Mouse (Mus musculus): ENCODE results near the gene Mtg1. TPM values are rescaled to one million over a fixed set of nuclear protein-coding genes. Genes with fewer than 3 reads are reported as not detected.

The Mtg1 gene
- polyA plus RNA-seq, 1 experiment from 2014 or later = 42.9 TPM

- no peak within 1 kb of the TSS for H3K27ac ChIP-seq (ENCODE audit: low read depth, low read length)
- WGBS = under 1% methylated on average over 30 of the region's 30 CpGs
- H3K4me3 ChIP-seq (ENCODE audit: low read depth, low read length) = peak within 1 kb of the TSS; percentile 33
- no peaks in the 10 kb centered on the region for H3K4me1 ChIP-seq (ENCODE audit: control insufficient read depth, insufficient read depth, low read length)
- peaks cover 18% of the 10 kb centered on the region for H3K36me3 ChIP-seq (ENCODE audit: control insufficient read depth, insufficient read depth, low read length)
- peak within 1 kb of the TSS; percentile 63 for H3K4me2 ChIP-seq (ENCODE audit: low read length)
- H3K9ac ChIP-seq (ENCODE audit: low read length) = peak within 1 kb of the TSS; percentile 55
- DNase-seq (ENCODE audit: low spot score) (peak; percentile 70), ATAC-seq (peak; percentile 90)
- no peaks in the 10 kb centered on the region for H3K9me3 ChIP-seq (replicated peaks; ENCODE audit: control insufficient read depth, low read length)
- H3K27me3 ChIP-seq (replicated peaks; ENCODE audit: control insufficient read depth, insufficient read depth, low read length) = no peaks in the 10 kb centered on the region
Measured at GRCm38 (mm10) chr7:140101993-140102860, 35.1 kb upstream of the Mtg1 start, which contains the start of gene Fuom. TSS of gene Fuom (minus strand) at chr7:140102441.

- H3K27me3 ChIP-seq (replicated peaks; ENCODE audit: control insufficient read depth, insufficient read depth, low read length) = no peaks in the 10 kb centered on the region
Measured at GRCm38 (mm10) chr7:140104009-140104408, 33.4 kb upstream of the Mtg1 start.

GRCm38 (mm10) chr7:140111943-140112342 lies 25.4 kb upstream of the Mtg1 start:
- no peaks in the 10 kb centered on the region for H3K4me1 ChIP-seq (ENCODE audit: control insufficient read depth, insufficient read depth, low read length)
- H3K4me2 ChIP-seq (ENCODE audit: low read length) = no peak overlapping the region
- H3K27me3 ChIP-seq (replicated peaks; ENCODE audit: control insufficient read depth, insufficient read depth, low read length) = no peaks in the 10 kb centered on the region
- H3K4me3 ChIP-seq (ENCODE audit: low read depth, low read length) = no peak overlapping the region
- no peaks in the 10 kb centered on the region for H3K9me3 ChIP-seq (replicated peaks; ENCODE audit: control insufficient read depth, low read length)
- DNase-seq (ENCODE audit: low spot score) (no peak), ATAC-seq (no peak)
- peaks cover 59% of the 10 kb centered on the region for H3K36me3 ChIP-seq (ENCODE audit: control insufficient read depth, insufficient read depth, low read length)
- H3K9ac ChIP-seq (ENCODE audit: low read length) = no peak overlapping the region
- WGBS = 55% methylated on average over 3 of the region's 3 CpGs
- H3K27ac ChIP-seq (ENCODE audit: low read depth, low read length) = no peak overlapping the region

More at GRCm38 (mm10) chr7:140104009-140104408, 33.4 kb upstream of the Mtg1 start:
- peaks cover 34% of the 10 kb centered on the region for H3K36me3 ChIP-seq (ENCODE audit: control insufficient read depth, insufficient read depth, low read length)
- 91% methylated on average over 4 of the region's 4 CpGs for WGBS
- DNase-seq (ENCODE audit: low spot score) = no peak
- no peak overlapping the region for H3K9ac ChIP-seq (ENCODE audit: low read length)
- H3K4me3 ChIP-seq (ENCODE audit: low read depth, low read length) = no peak overlapping the region
- H3K27ac ChIP-seq (ENCODE audit: low read depth, low read length) = no peak overlapping the region
- no peaks in the 10 kb centered on the region for H3K9me3 ChIP-seq (replicated peaks; ENCODE audit: control insufficient read depth, low read length)
- no peak overlapping the region for H3K4me2 ChIP-seq (ENCODE audit: low read length)
- no peak for ATAC-seq
- H3K4me1 ChIP-seq (ENCODE audit: control insufficient read depth, insufficient read depth, low read length) = no peaks in the 10 kb centered on the region

- 3% methylated on average over 23 of the region's 23 CpGs for WGBS
- H3K4me3 ChIP-seq (ENCODE audit: low read depth, low read length) = peak within 1 kb of the TSS; percentile 76
Measured at GRCm38 (mm10) chr7:140115583-140116328, 21.6 kb upstream of the Mtg1 start, which contains the start of gene Paox. TSS of gene Paox (plus strand) at chr7:140115799.

GRCm38 (mm10) chr7:140116329-140117054 lies 20.9 kb upstream of the Mtg1 start, which contains the start of gene Echs1:
TSS of gene Echs1 (minus strand) at chr7:140116476.
- Histone ChIP-seq H3K27me3 (replicated peaks; ENCODE audit: control insufficient read depth, insufficient read depth, low read length) (no peaks in the 10 kb centered on the region), H3K27ac (ENCODE audit: low read depth, low read length) (peak within 1 kb of the TSS; percentile 66), H3K4me1 (ENCODE audit: control insufficient read depth, insufficient read depth, low read length) (no peaks in the 10 kb centered on the region), H3K4me3 (ENCODE audit: low read depth, low read length) (peak within 1 kb of the TSS; percentile 76), H3K36me3 (ENCODE audit: control insufficient read depth, insufficient read depth, low read length) (peaks cover 15% of the 10 kb centered on the region), H3K4me2 (ENCODE audit: low read length) (peak within 1 kb of the TSS; percentile 96), H3K9me3 (replicated peaks; ENCODE audit: control insufficient read depth, low read length) (no peaks in the 10 kb centered on the region), H3K9ac (ENCODE audit: low read length) (peak within 1 kb of the TSS; percentile 90)
- ATAC-seq = peak; percentile 94
- 4% methylated on average over 28 of the region's 28 CpGs for WGBS
- peak; percentile 86 for DNase-seq (ENCODE audit: low spot score)

More at GRCm38 (mm10) chr7:140115583-140116328, 21.6 kb upstream of the Mtg1 start, which contains the start of gene Paox:
- Histone ChIP-seq H3K4me2 (ENCODE audit: low read length) (peak within 1 kb of the TSS; percentile 96), H3K9ac (ENCODE audit: low read length) (peak within 1 kb of the TSS; percentile 90), H3K4me1 (ENCODE audit: control insufficient read depth, insufficient read depth, low read length) (no peaks in the 10 kb centered on the region), H3K36me3 (ENCODE audit: control insufficient read depth, insufficient read depth, low read length) (peaks cover 22% of the 10 kb centered on the region), H3K27me3 (replicated peaks; ENCODE audit: control insufficient read depth, insufficient read depth, low read length) (no peaks in the 10 kb centered on the region), H3K27ac (ENCODE audit: low read depth, low read length) (peak within 1 kb of the TSS; percentile 66), H3K9me3 (replicated peaks; ENCODE audit: control insufficient read depth, low read length) (no peaks in the 10 kb centered on the region)
- peak; percentile 73 for ATAC-seq
- peak; percentile 73 for DNase-seq (ENCODE audit: low spot score)

- no peak overlapping the region for H3K27ac ChIP-seq (ENCODE audit: low read depth, low read length)
- no peak overlapping the region for H3K4me3 ChIP-seq (ENCODE audit: low read depth, low read length)
- ATAC-seq (no peak), DNase-seq (ENCODE audit: low spot score) (no peak)
- 95% methylated on average over 2 of the region's 2 CpGs for WGBS
- no peaks in the 10 kb centered on the region for H3K36me3 ChIP-seq (ENCODE audit: control insufficient read depth, insufficient read depth, low read length)
- no peaks in the 10 kb centered on the region for H3K9me3 ChIP-seq (replicated peaks; ENCODE audit: control insufficient read depth, low read length)
- H3K4me2 ChIP-seq (ENCODE audit: low read length) = no peak overlapping the region
- no peak overlapping the region for H3K9ac ChIP-seq (ENCODE audit: low read length)
- no peaks in the 10 kb centered on the region for H3K27me3 ChIP-seq (replicated peaks; ENCODE audit: control insufficient read depth, insufficient read depth, low read length)
- H3K4me1 ChIP-seq (ENCODE audit: control insufficient read depth, insufficient read depth, low read length) = no peaks in the 10 kb centered on the region
Measured at GRCm38 (mm10) chr7:140120484-140120883, 16.9 kb upstream of the Mtg1 start.

GRCm38 (mm10) chr7:140121338-140121910 lies 15.9 kb upstream of the Mtg1 start:
- no peak overlapping the region for H3K27ac ChIP-seq (ENCODE audit: low read depth, low read length)
- no peaks in the 10 kb centered on the region for H3K27me3 ChIP-seq (replicated peaks; ENCODE audit: control insufficient read depth, insufficient read depth, low read length)
- no peak for ATAC-seq
- H3K4me3 ChIP-seq (ENCODE audit: low read depth, low read length) = no peak overlapping the region
- H3K36me3 ChIP-seq (ENCODE audit: control insufficient read depth, insufficient read depth, low read length) = no peaks in the 10 kb centered on the region
- 68% methylated on average over 12 of the region's 13 CpGs for WGBS
- no peaks in the 10 kb centered on the region for H3K4me1 ChIP-seq (ENCODE audit: control insufficient read depth, insufficient read depth, low read length)
- DNase-seq (ENCODE audit: low spot score) = no peak
- H3K9ac ChIP-seq (ENCODE audit: low read length) = no peak overlapping the region
- no peaks in the 10 kb centered on the region for H3K9me3 ChIP-seq (replicated peaks; ENCODE audit: control insufficient read depth, low read length)
- no peak overlapping the region for H3K4me2 ChIP-seq (ENCODE audit: low read length)

GRCm38 (mm10) chr7:140122765-140123164 lies 14.6 kb upstream of the Mtg1 start:
- Histone ChIP-seq H3K4me3 (ENCODE audit: low read depth, low read length) (no peak overlapping the region), H3K27ac (ENCODE audit: low read depth, low read length) (no peak overlapping the region), H3K4me1 (ENCODE audit: control insufficient read depth, insufficient read depth, low read length) (no peaks in the 10 kb centered on the region), H3K9ac (ENCODE audit: low read length) (no peak overlapping the region), H3K27me3 (replicated peaks; ENCODE audit: control insufficient read depth, insufficient read depth, low read length) (no peaks in the 10 kb centered on the region), H3K9me3 (replicated peaks; ENCODE audit: control insufficient read depth, low read length) (no peaks in the 10 kb centered on the region), H3K36me3 (ENCODE audit: control insufficient read depth, insufficient read depth, low read length) (no peaks in the 10 kb centered on the region), H3K4me2 (ENCODE audit: low read length) (no peak overlapping the region)
- ATAC-seq (no peak), DNase-seq (ENCODE audit: low spot score) (no peak)
- 37% methylated on average over 4 of the region's 4 CpGs for WGBS

Data from forebrain, embryonic 14.5 days (tissue).